Mouse (Mus musculus) urinary bladder, postnatal 25 days (tissue): Measurements from ENCODE around the gene Adamts13.
A peak's percentile ranks its signal among the peaks of the same experiment; 100 is the strongest.

ENCODE experiments used
- DNase-seq: peaks from one replicate; pipeline ENCODE4 v3.0.0; 2022; ENCODE audit warnings: low spot score

Adamts13 gene

DNA sequence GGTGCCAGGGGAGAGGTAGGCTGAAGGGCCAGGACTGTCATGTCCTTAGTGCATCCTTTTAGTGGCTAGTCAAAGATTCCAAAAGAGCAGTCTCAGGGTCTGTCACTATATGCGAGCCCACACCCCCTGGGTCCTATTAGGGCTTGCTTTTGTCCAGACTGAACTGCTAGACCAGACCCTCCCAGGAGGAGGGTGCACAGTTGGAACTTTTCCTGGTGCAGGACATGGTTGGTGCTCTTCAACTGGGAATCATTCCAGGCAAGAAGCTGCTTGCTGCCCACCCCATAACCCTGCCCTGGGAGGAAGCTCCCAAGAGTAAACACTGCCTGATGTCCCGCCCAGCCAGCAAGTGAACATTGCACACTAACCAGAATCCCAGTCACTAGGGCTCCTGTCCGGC is at the start of gene Adamts13:
Gene Adamts13 (plus strand): TSS at position 301 of the 400 bp plus-strand sequence.
- DNase-seq: no peak

DNA sequence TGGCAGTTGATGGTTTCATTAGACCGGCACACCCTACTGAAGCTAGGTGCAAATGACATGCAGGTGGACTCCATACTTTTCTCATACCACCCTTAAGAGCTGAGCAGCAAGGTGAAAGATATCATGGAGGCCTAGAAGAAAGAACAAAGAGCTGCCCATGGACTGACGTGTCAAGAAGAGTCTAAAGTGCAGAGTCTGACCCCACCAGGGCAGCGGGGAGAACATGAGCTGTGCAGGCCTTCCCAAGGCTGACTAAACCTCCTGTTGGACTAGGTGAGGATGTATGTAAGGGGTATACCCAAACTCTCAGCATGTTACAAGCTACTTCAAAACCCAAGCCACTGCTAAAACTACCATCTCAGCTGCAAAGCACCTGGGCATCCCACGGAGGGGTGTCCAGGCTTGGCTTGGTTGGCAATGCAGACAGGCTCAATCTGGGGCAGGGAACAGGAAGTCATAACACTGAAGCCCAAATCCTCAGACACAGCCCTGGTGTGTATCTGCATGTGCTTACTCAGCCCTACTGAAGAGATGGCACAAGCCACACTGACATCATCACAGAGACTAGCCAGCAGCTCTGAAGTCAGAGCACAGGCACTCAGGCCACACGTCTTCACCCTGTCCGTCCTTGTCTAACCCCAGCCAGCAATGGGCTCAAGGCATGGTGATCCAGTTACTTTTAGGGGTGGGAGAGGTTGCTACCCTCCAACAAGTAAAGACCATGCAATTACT is 45.3 kb upstream of the Adamts13 start:
- DNase-seq: no peak

GRCm38 (mm10) chr2:26930390-26930789 is 42.8 kb upstream of the Adamts13 start:
- DNase-seq: peak; percentile 50

DNA sequence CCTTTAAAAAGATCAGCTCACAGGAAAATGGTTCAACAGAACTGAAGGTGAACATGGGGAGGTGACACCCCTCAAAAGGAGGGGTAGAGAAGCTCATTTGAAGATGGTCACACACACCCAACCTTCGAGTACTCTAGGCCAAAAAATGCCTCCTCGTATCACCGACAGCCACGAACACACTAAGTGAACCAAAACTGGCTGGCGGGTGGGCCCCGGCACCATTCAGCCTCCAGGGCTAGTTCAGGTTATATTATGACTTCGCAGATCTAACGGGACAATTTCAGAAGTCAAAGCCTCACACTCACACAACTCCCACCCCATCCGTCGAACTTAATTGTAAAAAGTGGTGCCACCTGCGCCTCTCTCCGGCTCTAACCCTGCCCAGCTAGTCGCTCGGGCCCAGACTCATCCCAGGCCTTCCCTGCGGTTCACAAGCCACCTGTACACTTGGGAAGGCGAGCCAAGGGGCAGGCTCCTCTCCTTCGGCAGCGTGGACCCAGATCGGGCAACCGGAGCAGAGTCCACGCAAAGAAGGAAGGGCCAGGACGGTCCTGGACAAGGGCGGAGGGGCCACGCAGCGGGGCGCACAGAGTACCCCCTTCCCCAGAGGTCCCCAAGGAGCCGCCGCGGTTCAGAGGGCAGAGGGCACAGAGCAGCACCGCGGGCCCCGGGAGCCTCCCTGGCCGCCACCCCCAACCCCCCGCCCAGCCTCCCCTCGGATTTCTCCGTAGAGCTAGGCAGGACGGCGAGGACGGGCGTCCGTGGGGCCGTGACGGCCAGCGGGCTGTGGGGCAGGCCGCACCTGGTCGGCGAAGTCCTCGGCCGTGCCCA is 40.5 kb upstream of the Adamts13 start:
- DNase-seq: no peak

DNA sequence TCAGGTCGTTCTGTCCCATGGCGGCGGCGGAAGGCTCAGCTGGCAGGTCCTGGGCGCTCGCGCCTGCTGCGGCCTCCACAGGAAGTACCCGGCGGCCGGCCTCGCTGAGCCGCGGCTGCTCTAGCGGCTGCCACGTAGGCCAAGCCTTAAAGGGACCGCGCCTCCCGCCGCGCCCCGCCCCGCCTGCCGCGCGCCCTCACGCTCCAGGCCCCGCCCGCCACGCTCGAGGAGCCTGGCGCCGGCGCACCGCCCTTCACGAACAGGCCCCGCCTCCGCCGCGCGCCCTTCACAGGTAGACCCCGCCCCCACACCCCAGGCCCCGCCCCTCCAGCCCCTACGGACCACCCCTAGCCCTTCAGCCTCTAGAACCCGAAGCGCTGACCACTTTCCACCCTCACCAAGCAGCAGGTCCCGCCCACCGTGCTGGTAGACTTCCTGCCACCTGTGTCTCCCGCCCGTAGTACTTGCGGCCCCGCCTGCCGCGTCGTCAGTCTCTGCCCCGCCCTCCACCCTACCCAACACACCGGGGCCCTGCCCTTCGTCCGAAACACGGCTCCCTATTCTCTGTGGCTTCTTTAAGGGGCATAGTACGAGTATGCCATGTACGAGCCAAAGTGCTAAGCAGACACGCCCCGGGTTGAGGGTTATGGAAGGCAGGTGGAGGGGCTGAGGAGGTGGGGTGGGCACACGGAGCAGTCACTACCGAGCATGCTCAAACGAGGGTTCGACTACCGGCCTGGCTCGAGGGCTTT is 39.7 kb upstream of the Adamts13 start, which contains the start of the genes Surf4 and Stkld1:
Gene Surf4 (minus strand): TSS at position 625 of the 752 bp plus-strand sequence.
Gene Stkld1 (plus strand): TSS at position 744 of the 752 bp plus-strand sequence.
- peak; percentile 89 for DNase-seq

DNA sequence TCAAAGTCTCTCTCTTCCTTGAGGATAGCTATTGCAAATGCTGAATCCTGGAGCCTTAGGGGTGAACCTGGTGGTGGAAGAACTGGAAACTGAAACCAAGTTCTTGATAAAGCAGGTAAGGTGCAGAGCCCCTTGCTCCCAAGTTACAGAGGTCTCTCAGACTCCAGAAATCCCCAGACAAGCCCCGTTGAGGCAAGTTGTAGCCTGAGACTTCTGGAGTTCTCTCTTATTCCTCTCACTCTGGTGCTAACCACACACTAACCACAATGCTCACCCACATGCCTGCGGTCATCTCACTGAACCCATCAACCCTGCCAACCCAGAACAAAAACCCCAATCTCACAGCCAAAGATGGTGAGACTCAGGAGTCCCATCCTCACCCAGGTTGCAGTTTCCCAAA is 37.9 kb upstream of the Adamts13 start:
- no peak for DNase-seq

DNA sequence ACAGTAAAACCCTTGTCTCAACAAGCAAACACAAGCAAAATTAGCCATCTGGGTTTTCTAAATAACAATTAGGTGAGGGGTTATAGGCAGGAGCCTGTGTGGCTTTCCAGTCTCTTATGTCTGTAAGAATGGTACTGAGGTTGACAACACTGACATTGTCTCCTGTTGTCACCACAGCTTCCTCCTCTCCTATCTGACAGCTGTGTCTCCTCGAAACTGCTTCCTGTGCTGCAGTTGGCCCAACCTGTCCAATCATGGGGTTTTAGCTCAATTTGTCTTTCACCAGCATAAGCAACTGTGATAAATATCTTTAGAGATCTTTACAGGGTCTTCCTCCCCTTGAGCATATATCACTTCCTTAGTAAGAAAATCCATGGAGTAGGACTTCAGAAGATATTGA is 36.8 kb upstream of the Adamts13 start:
- no peak for DNase-seq

- no peak for DNase-seq
These were observed 31.7 kb upstream of the Adamts13 start for GRCm38 (mm10) chr2:26941539-26941938.

- DNase-seq: no peak
These were observed 30.0 kb upstream of the Adamts13 start for GRCm38 (mm10) chr2:26943253-26943652.

DNA sequence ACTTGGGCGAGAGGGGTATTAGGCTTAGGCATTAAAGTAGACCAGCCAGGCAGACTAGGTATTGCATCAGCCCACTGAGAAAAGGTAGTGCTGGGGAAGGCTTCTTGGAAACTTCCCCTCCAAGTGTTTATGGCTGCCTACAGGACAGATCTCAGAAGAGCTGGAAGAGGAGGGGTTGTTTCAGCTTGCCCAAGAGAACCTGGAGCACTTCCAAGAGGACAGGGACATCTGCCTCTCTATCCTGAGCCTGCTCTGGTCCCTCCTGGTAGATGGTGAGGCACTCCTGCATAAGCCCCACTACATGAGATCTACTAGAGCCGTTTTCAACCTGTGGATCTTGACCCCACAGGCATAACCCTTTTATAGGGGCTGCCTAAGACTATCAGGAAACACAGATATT is 22.8 kb upstream of the Adamts13 start:
- DNase-seq: no peak

DNA sequence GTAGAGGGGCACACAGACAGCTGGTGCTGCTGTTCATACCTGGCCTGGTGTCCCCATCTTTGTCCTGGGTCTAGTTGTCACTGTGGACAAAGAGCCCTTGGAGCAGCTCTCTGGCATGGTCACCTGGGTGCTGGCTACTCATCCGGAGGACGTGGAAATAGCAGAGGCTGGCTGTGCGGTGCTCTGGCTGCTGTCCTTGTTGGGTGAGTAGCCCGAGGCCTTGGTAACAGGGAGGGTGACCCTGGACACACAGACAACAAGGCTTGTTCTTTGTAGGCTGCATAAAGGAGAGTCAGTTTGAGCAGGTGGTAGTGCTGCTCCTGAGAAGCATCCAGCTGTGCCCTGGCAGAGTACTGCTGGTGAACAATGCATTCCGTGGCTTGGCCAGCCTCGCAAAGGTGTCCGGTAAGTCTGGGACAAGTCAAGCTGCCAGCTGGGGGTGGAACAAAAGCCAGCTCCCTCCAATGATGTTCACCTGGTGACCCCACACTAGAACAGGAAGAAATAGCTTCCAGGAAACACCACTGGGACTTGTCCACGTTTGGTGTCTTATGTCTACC is 21.8 kb upstream of the Adamts13 start:
- no peak for DNase-seq

GRCm38 (mm10) chr2:26952193-26952592 is 21.0 kb upstream of the Adamts13 start:
- no peak for DNase-seq

GRCm38 (mm10) chr2:26952866-26953265 is 20.4 kb upstream of the Adamts13 start:
- no peak for DNase-seq

DNA sequence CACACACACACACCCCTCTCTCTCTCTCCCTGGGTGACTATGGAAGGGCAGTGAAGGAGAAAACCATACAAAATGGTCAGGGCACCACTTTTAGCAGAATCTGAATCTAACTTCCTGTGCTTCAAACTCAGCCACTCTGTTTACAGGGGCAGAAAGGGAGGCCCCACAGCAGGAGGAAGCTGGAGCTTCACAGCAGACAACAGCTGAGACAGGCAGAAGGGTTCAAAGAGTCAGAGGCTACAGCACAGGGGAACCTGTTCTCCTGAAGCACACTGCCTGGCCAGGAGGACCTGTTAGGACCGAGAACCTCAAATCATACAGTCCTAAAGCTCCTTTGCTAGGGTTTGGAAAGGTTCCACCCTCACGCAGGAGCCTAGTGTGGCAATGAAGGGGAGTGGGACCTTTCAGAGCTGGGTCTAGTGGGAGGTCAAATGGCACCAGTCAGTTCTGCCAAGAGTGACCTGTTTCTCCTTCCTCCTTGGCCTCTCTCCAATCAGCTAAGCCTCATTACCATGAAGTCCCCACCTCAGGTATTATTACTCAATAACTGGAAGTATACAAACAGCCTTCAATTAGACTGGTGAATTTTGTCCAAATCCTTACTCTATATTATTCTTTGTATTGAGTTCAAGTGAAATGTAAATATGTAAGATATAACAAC is 18.4 kb upstream of the Adamts13 start:
- DNase-seq: no peak

GRCm38 (mm10) chr2:26956811-26957487 is 16.3 kb upstream of the Adamts13 start:
- no peak for DNase-seq

DNA sequence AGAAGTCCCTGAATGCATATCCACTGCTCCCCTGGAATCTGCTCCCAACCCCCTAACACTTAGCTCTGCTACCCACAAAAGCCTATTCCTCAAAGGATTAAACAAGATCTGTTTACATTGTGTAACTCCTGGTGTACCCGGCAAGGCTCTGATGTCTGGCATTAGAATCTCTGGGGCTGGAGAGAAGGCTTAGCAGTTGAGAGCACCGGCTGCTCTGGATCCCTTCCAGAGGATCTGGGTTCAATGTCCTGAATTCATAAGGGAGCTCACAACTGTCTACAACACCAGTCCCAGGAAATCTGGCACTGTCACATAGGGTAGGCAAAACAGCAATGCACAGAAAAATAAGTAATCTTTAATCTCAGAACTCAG is 15.7 kb upstream of the Adamts13 start:
- DNase-seq: no peak

GRCm38 (mm10) chr2:26960756-26961155 is 12.5 kb upstream of the Adamts13 start:
- no peak for DNase-seq

DNA sequence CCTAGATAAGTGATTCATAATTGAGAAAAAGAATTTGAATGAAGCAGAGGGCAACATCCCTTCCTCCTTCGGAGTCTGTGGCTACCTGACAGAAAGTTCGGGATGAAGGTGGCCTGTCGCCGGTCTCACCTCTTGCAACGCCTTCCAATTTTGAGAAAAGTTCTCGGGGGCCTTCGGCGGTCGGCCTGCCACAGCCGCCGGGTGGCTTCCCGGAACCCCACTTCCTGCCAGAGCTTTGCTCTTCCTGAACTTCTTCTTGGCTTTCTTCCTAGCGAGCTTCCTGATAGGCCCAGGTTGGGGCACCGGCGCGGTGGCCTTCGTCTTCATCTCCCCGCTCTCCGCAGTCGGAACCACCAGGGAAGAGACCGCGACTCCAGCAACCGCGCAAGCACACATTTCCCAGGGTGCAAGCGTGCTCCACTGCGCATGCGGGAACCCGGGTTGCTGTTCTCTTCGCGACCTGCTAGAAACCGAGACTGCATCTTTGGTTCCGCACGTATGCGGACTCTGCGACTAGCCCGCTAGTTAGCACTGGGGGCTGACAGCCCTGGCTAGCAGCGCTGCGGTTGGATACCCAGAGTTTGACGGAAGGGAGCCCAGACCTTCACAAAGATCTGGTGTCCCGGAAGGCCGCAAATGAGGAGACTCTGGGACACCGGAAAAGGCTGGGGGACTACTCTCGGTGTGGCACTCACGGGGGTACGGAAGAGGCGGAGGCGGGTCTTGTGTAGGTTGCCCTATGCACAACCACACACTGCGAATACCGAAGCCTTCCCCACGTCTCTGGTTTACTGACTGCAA is 9.1 kb upstream of the Adamts13 start, which contains the start of gene Rexo4:
Gene Rexo4 (minus strand): TSS at position 464 of the 801 bp plus-strand sequence.
- DNase-seq: peak; percentile 92

GRCm38 (mm10) chr2:26964724-26965370 is 8.4 kb upstream of the Adamts13 start:
- DNase-seq: no peak

DNA sequence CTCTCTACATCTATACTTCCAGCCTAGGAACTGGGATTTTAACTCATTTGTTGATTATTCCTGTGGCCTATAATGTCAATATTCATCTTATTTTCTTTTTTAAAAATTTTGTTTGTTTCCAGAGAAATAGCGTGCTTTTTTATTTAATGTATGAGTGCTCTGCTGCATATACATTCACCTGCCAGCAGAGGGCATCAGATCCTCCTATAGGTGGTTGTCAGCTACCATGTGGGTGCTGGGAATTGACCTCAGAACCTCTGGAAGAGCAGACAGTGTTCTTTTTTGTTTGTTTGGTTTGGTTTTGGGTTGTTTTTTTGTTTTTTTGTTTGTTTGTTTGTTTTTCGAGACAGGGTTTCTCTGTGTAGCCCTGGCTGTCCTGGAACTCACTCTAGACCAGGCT is 6.0 kb upstream of the Adamts13 start:
- DNase-seq: no peak
